Mouse (Mus musculus) ZHBTc4 (cell line): Measurements from ENCODE around the gene Plau.
A peak's percentile ranks its signal among the peaks of the same experiment; 100 is the strongest.

Experiments
- DNase-seq: peaks from one replicate; pipeline ENCODE4 v3.0.0-alpha.2; 2011; ENCODE audit warnings: low read depth, low spot score

The Plau gene

DNA sequence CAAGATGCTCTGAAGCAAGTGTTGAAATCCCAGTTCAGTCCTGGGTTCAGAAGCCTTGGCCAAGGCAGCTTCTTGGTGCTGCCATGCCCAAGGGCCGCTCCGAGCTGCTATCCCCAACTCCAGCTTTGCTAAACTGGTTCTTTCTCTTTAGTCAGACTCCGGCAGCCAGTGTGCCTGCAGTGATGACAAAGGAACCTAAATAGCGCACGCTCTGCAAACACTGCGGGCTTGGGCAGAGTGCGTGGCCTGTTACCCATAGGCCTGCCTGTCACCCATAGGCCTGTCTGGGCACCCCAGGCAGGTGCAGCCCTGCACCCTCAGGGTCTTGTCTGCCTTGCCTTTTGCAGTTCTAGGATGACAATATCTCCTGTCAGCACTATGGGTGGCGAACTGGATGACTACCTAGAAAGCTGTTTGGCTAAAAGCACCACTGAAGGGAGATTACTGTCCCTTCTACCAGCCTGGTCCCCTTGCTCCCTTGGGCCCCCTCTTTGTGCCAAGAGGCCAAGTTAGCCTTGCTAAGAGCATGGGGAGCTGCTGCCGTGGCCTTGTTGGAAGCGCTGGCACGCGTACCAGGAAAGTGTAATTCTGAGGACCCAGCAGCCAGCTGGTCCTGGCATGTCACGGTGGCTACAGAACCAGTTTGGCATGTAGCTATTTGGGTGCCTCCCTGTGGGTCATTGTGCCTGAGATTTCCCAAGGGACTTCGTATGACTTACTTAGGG is 30.2 kb upstream of the Plau start:
- DNase-seq, result peak; percentile 23

DNA sequence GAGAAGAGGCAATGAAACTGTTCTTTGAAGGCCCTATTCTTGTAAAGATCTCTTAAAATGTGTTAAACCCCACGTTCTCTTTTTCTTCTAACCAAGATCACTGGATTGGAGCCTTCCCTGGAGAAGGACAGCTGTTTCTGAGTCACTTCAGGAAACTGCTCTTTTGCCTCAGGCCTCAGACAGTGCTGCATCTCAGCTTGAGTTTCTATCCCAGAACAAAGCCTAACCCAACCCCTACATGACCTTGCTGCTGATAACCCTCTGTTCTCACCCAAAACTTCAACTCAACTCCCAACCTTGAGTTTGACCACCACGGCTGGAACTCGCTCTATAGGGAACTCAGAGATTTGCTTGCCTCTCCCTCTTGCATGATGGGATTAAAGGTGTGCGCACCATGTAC is 27.1 kb upstream of the Plau start:
- DNase-seq, result peak; percentile 47

DNA sequence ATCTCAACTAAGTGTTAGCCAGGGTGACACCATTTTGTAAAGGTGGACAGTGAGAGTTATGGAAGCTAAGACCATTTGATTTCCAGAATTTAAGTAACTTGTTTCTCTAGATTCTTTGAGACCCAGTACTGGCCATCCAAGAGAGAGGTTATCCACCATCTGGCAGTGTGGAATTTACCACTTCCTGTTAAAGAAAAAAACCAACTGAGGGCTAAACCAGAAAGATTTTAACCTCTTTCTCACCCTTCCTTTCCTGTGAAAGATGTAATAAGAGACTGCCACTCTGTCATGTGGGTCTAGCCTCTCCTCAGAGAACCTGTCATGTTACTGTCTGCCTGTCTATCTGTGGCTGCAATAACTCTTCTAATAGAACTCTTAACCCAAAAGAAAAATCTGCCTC is 26.6 kb upstream of the Plau start:
- DNase-seq, result no peak

DNA sequence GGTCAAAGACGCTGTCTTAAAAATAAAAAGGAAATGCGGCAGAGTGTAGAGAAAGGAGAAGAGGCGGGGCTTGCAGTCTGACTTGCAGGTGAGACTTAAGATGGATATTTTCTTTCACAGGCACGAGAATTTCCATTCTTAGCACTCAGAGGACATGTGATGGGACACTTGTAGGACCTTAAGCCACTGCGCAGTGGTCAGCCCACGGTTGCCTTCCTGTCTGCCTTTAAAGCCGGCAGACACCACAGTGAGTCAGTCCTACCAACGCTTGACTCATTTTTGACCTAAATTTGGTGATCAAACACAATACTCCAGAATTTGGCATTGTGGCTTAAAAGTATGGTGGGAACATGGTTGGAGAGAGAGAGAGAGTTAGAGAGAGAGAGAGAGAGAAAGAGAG is 25.2 kb upstream of the Plau start:
- no peak for DNase-seq

DNA sequence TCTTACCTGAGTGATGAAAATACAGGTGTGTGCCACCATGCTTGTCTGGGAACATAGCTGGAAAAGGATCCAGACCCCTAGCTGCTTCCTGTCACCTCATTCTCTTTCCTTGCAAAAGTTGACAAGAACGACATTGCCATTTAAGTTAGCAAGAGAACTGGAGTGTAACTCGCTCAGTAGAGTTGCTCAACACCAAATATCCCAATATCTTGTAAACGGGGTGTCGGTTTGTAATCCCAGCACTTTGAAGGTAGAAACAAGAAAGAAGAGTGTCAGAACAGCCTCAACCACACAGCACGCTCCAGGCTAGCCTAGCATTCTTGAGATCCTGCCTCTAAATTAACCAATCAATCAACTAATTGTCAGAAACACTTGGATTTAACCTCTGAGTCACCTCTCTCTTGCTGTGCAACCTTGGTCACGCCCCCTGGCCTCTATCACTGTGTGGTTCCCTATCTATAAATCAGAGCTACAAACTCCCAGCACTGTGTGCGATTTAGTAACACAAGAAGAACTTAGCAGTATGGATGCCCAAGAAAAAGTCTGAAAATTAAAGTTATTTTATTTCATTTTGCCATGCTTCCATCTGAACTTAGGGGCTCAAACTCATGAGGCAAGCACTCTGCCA is 24.6 kb upstream of the Plau start:
- peak; percentile 29 for DNase-seq

DNA sequence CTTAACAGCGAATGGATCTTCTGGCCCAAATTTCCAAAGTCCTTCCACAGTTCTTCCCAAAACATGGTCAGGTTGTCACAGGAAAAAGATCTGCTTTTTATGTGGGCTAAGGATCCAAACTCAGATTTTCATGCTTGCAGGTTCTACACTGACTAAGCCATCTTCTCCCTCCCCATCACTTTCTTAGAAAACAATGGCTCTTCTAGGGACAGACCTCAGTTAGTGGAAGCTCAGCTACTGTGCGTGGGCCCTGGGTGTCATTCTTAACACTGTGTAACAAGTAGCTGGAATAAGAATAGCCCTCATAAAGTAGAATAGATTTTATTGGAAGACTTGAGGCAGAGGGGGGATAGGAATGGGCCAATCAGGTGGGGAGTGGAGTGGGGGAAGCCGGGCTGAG is 21.0 kb upstream of the Plau start:
- no peak for DNase-seq

DNA sequence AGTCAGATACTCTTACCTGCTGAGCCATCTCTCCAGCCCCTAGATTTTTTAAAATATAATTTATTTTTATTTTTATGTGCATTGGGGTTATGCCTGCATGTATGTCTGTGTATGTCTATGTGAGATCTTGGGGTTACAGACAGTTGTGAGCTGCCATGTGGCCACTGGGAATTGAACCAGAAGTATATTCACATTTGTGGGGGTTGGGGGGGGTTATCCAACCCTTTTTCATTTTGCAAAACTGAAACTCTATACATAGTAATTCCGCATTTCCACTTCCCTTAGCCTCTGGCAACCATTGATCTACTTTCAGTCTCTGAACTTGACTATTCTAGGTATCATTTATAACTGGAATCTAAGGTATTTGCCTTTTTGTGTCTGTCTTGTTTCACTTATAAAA is 11.9 kb upstream of the Plau start:
- DNase-seq, result no peak

DNA sequence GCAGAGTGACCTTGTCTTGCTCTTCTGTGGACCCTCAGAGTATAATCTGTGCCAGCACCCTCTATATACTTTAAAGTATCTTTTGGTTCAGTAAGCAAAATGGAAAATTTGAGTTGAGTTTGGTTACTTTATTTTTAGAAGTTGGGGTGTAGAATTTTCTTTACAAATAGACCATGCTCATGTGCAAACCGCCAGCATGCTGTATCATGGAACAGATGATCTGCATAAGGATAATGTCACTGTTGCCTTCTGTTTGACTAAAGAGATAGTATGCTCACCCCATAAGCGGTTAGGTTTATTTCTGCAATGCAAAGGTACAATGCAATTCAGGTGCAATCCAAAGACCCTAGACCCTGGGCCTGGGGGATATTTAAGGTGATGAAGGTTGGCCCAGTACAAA is 10.9 kb upstream of the Plau start:
- DNase-seq, result no peak

DNA sequence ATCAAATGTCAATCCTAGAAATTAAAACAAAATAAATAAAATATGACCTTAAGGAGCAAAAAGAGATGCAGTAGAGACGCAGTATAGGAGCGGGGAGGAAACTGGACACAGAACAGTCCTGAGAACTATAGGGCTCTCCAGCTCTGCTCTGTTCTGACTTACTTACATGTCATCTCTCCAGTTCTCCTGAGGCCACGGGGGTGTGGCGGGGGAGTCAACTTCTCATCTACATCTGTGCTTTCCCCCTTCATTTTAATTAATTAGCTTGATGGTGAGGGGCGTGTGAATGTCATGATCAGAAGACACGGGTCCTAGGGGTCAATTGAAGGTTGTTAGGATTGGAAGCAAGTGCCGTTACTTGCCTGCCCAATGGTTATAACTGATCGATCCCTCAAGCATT is 9.4 kb upstream of the Plau start:
- DNase-seq, result no peak

DNA sequence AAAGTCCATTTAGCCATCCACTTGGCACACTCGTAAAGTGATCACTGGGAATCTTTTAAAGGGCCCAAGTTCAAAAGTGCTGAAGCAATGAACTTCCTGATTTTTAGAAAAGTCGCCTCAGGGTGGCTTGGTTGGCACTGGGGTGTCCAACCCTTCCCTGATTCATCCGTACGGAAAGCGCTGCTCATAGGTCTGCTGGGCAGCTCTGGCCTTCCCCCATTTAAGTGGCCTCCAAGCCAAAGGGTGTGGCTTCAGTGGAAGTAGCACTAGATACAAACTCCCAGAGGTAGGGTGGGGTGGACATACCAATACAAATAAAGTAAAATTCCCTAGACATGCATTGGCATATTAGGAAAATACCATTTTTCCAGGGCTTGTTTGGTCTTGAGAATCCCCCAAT is 9.0 kb upstream of the Plau start:
- DNase-seq, result no peak

DNA sequence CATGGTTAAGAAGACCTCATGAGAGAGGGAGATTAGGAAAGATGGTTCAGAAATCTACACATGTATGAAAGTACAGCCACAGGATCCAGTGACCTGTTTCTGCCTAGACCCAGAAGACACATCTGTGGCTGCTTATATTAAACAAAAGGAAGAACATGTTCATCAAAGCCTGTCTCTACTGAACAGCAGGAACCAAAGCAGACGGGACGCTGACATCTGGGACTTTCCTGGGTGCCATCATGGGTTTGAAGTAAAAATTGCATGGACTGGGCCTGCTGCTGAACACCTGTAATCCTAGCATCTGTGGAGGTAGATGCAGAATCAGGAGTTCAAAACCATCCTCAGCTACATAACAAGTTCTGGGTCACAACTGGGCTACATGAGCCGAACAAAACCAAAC is 7.9 kb upstream of the Plau start:
- no peak for DNase-seq

DNA sequence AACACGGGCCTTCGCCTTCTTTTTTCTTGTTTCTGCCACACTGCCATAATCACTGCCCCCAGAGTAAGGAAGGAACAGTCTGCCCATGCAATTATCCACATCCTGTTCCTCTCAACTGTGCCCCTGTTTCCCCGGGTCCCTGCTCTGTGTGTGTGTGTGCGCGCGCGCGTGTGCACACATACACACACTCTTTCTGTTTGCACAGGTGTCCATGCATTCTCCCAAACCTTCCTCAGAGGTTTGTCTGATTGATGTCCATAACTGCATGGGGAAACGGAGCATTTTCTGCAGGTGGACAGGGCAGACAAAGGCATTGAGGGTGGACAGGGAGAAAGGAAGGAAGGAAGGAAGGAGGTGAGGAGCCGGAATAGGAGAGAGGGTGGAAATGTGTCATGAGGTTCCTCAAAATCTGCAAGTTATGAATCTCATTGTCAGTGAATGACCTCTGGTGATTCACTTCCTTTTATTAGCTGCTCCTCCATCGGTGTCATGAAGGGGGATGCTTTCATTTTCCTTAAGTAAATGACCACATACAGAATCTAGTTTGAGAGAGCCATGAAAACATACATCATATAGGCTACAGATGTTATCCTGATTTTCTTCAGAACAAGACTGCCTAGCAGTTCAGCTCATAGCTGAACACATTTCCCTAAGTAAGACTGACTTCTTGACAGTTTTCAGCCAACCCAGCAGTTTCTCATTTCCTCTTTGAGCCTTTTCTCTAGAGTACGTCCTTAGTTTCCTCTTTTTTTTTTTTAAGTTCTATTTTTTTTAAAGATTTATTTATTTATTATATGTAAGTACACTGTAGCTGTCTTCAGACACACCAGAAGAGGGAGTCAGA is 6.7 kb upstream of the Plau start:
- DNase-seq, result no peak

DNA sequence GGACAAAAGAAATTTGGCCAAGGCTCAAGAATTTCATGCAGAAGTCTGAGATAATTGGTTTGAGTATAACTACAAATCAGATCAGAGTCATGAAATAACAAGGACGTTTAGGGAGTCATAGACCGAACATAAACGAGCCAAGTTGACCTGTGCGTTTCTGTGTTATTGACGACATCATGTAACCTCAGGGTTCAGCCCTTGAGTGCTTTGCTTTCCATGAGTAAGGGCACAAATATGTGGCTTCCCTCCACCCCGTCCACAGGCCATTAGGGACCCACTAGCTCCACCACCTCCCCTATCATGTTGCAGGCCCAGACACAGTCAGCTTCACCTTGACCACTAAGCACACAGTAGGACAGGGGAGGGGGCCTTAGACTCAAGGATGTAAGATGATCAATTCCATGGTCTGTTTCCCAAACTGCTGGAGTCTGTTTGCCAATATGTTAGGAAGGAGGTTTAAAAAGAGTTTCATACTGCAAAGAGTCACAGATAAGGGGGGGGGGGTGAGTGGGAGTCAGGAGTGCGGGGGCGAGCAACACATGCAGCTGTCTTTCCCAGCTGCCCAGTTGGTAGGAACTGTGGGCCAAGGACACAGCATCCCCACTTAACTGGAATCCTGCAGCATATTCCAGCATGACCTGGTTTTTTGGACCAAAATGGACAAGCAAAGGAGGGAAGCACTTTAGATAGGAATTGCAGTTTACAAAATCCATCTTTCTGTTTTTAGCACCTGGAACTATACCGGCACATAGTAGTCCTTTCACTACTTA is 5.1 kb upstream of the Plau start:
- DNase-seq, result no peak

DNA sequence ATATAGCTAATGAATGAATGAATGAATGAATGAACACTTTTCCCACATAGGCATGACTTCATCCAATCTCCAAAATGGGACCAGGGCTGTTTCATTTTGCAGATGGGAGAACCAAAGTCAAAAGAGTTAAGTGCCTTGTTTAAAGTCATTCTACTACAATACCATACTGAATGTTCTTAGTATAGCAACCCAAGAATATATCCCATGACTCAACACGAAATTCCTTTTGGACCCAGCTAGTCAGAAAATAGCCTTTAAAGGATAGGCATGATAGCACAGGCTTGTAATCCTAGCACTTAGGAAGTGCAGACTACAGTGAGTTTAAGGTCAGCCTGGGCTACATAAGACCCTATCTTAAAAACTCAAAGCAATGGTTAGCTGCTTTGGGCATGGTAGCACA is 4.5 kb upstream of the Plau start:
- no peak for DNase-seq

DNA sequence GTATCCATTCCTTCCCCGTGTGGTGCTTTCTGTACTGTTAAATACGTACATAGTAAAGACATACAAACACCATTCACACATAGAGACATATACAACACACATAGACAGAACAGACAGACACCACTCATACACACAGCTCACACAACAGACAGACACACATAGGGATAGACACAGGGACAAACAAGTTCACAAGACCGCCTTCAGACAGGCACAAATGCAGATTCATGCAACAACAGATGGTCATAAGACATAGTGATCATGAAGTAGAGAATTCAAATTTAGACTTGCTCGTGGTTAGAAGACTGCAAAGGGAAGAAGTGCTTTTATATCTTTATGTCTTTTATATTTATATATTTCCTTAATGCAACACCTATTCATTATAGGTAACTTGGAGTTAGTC is 2.9 kb upstream of the Plau start:
- no peak for DNase-seq

DNA sequence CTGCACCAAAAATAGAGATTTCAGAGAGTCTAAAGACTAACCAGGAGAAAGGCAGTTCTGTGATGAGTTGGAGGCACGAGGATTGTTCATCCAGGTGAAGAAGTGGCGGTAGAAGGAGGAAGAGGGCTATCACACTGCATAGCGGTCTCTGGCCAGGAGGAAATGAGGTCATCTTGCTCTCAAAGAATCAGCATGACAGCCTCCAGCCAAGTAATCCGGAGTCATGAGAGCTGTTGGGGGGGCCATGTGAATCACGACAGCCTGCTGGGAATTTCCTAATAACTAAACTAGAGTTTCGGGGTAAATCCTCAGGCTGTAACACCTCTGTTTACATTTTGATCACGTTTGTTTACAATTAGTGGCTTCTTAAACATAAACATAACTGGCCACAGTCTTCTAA is 2.3 kb upstream of the Plau start:
- no peak for DNase-seq

DNA sequence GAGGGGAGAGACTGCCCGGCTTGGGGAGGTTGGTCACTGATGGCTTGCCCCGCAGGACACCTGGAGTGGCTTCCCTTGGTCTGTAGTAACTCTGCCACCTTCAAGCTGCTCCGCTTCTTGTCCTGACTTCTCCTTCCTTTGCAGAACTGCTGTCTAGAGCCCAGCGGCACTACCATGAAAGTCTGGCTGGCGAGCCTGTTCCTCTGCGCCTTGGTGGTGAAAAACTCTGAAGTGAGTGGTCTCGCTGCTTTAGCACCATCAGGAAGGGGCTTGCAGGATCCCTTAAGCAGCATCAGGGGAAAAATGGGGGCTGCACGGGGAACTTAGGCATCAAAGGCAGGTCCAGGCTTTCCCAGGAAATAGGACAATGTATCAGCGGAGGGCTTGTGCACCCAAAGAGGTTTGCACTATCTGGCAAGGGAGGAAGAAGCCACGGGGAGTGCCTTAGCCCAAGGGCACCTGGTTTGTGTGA is 481 bp downstream of the Plau start:
- no peak for DNase-seq

DNA sequence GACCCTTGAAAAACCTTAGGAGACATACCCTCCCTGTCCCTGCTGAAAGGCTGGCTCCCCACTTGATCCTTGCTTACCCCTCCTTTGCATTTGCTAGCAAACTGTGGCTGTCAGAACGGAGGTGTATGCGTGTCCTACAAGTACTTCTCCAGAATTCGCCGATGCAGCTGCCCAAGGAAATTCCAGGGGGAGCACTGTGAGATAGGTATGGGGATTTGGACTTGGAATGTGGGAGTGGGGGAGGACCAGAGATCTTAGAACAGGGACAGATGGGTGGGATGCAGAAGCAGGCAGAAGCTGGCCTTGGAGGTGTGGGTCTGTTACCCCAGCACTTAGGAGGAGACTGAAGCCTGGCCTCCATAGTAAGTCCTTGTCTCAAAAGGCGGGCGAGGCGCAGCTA is 1.2 kb downstream of the Plau start:
- DNase-seq, result no peak

DNA sequence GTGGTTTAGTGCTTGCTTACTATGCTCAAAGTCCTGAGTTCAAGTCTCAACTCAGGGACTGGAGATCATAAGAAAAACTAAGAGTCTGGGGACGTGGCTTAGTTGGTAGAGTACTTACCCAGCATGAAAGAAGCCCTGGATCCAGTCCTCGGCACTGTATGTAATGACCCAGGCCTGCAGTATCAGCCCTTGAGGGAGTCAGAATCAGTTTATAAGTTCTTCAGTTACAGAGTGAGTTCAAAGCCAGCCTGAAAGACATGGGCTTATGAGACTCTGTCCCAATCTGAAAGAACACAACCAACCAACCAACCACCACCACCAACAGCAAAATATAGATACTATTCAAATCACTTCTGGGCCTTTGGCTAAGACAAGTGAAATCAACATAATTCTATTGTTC is 5.1 kb downstream of the Plau start:
- DNase-seq, result no peak

DNA sequence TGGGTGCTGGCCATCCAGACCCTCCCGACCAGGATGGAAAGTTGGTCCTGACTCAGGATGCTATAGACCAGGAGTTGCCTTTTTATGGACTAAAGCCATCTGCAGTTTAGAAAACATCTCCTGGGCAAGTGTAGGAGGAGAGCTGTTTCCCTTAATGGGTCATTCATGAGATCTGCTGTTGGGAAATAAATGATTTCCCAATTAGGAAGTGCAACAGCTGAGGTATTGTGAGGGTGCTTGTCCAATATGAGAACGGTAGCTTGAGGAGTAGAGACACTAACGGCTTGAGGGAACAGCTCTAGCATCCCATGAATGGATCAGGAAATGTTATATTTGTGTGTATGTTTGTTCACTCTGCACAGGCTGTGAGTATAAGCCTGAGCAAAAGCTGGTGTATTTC is 6.2 kb downstream of the Plau start:
- no peak for DNase-seq

DNA sequence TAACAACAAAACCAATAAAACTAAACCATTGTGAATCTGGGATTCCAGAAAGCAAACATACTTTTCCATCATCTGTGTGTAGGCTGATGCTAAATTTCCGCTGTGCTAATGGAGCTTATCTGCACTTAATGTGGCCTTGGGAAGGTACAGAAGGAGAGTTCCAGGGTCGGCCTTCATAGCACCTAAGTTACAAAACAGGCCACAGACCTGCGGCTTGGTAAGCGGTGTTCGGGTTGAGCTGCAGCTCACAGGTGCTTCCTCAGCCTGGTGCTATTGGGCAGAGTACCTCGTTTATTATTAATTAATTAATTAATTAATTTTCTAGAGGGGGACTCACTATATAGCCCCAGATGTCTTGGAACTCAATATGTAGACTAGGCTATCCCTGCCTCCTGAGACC is 7.7 kb downstream of the Plau start:
- DNase-seq, result no peak
